Mouse (Mus musculus): ENCODE measurements around the gene Gm20696. TPM values are rescaled to one million over a fixed set of nuclear protein-coding genes. Genes with fewer than 3 reads are reported as not detected.

Gm20696 gene
- polyA plus RNA-seq, 1 experiment from 2014 or later, result 2.4 TPM

DNA sequence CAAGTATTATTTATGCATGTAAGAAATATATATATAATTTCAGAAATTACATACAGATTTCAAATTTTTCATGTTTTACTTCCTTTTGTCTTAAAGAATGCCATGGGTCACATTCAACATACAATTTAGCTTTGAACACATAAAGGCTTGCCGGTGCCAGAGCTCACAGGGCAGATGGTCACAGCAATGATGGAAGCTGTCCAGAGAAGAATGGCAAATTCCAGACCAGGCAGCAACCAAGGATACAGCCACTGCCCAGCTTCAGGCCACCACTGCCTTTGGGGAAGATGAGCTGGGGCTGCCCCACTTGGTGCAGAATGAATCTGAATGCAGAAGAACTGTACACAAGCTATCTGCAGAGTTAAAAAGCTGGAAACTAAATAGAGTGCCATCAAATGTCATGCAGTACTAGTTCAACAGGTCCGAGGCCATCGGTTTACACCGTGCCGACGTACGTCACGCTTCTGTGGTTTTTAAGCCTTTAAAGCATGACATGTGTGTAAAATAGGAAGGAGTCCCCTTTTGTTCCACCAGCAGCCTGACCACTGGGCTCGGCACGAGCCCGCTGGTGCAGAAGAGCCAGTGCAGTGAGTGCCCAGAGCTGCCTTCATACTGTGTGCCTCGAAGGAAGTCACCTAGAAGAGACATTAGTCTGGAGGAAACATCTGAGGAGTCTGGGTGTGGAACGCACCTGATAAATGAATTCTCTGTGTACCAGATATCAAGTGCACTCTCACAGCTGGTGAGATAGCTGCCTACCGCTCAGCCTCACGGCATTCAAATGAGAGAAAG is 383.5 kb downstream of the Gm20696 start:
- no peaks in the 10 kb centered on the region for H3K4me1 ChIP-seq (ENCODE audit: control insufficient read depth, insufficient read depth, low read length)
- H3K4me2 ChIP-seq (ENCODE audit: low read depth, low read length), result no peak overlapping the region
- no peak overlapping the region for H3K27ac ChIP-seq (ENCODE audit: low read length)
- no peaks in the 10 kb centered on the region for H3K27me3 ChIP-seq (replicated peaks; ENCODE audit: control insufficient read depth, insufficient read depth, low read length)
- no peaks in the 10 kb centered on the region for H3K9me3 ChIP-seq (ENCODE audit: control insufficient read depth, low read length)
- no peaks in the 10 kb centered on the region for H3K36me3 ChIP-seq (ENCODE audit: control insufficient read depth, insufficient read depth, low read length)
- no peak overlapping the region for H3K4me3 ChIP-seq (ENCODE audit: low read length)
- 78% methylated on average over 15 of the region's 15 CpGs for WGBS
- H3K9ac ChIP-seq (ENCODE audit: low read depth, low read length), result no peak overlapping the region
- no peak for ATAC-seq

- 88% methylated on average over 9 of the region's 9 CpGs for WGBS
- Histone ChIP-seq H3K9me3 (ENCODE audit: control insufficient read depth, low read length) (no peaks in the 10 kb centered on the region), H3K27me3 (replicated peaks; ENCODE audit: control insufficient read depth, insufficient read depth, low read length) (no peaks in the 10 kb centered on the region), H3K36me3 (ENCODE audit: control insufficient read depth, insufficient read depth, low read length) (no peaks in the 10 kb centered on the region), H3K9ac (ENCODE audit: low read depth, low read length) (no peak overlapping the region), H3K4me3 (ENCODE audit: low read length) (no peak overlapping the region), H3K4me2 (ENCODE audit: low read depth, low read length) (no peak overlapping the region), H3K4me1 (ENCODE audit: control insufficient read depth, insufficient read depth, low read length) (peaks cover 7% of the 10 kb centered on the region), H3K27ac (ENCODE audit: low read length) (no peak overlapping the region)
- ATAC-seq, result no peak
Measured at GRCm38 (mm10) chr6:99281433-99281832, 385.2 kb downstream of the Gm20696 start.

GRCm38 (mm10) chr6:99280619-99281018 is 386.0 kb downstream of the Gm20696 start:
- Histone ChIP-seq H3K27ac (ENCODE audit: low read length) (no peak overlapping the region), H3K36me3 (ENCODE audit: control insufficient read depth, insufficient read depth, low read length) (no peaks in the 10 kb centered on the region), H3K9ac (ENCODE audit: low read depth, low read length) (no peak overlapping the region), H3K4me3 (ENCODE audit: low read length) (no peak overlapping the region), H3K4me2 (ENCODE audit: low read depth, low read length) (no peak overlapping the region), H3K27me3 (replicated peaks; ENCODE audit: control insufficient read depth, insufficient read depth, low read length) (no peaks in the 10 kb centered on the region), H3K4me1 (ENCODE audit: control insufficient read depth, insufficient read depth, low read length) (peaks cover 13% of the 10 kb centered on the region), H3K9me3 (ENCODE audit: control insufficient read depth, low read length) (no peaks in the 10 kb centered on the region)
- WGBS, result 75% methylated on average over 5 of the region's 5 CpGs
- no peak for ATAC-seq

GRCm38 (mm10) chr6:99277251-99277650 is 389.3 kb downstream of the Gm20696 start:
- Histone ChIP-seq H3K27ac (ENCODE audit: low read length) (no peak overlapping the region), H3K36me3 (ENCODE audit: control insufficient read depth, insufficient read depth, low read length) (no peaks in the 10 kb centered on the region), H3K4me2 (ENCODE audit: low read depth, low read length) (no peak overlapping the region), H3K9ac (ENCODE audit: low read depth, low read length) (no peak overlapping the region), H3K4me3 (ENCODE audit: low read length) (no peak overlapping the region), H3K27me3 (replicated peaks; ENCODE audit: control insufficient read depth, insufficient read depth, low read length) (no peaks in the 10 kb centered on the region), H3K9me3 (ENCODE audit: control insufficient read depth, low read length) (no peaks in the 10 kb centered on the region), H3K4me1 (ENCODE audit: control insufficient read depth, insufficient read depth, low read length) (peaks cover 20% of the 10 kb centered on the region)
- no peak for ATAC-seq
- 89% methylated on average over 1 of the region's 1 CpGs for WGBS

- Histone ChIP-seq H3K9ac (ENCODE audit: low read depth, low read length) (no peak overlapping the region), H3K9me3 (ENCODE audit: control insufficient read depth, low read length) (no peaks in the 10 kb centered on the region), H3K4me2 (ENCODE audit: low read depth, low read length) (0 out of 2 replicates have a peak overlapping the region, but pooled peaks have one; percentile 38), H3K4me3 (ENCODE audit: low read length) (no peak overlapping the region), H3K27me3 (replicated peaks; ENCODE audit: control insufficient read depth, insufficient read depth, low read length) (no peaks in the 10 kb centered on the region), H3K27ac (ENCODE audit: low read length) (peak overlapping the region; percentile 73), H3K36me3 (ENCODE audit: control insufficient read depth, insufficient read depth, low read length) (no peaks in the 10 kb centered on the region), H3K4me1 (ENCODE audit: control insufficient read depth, insufficient read depth, low read length) (peaks cover 22% of the 10 kb centered on the region)
- WGBS, result 39% methylated on average over 7 of the region's 7 CpGs
- 0 out of 2 replicates have a peak, but pooled peaks have one; percentile 4 for ATAC-seq
Measured at GRCm38 (mm10) chr6:99276297-99276653, 390.3 kb downstream of the Gm20696 start.

DNA sequence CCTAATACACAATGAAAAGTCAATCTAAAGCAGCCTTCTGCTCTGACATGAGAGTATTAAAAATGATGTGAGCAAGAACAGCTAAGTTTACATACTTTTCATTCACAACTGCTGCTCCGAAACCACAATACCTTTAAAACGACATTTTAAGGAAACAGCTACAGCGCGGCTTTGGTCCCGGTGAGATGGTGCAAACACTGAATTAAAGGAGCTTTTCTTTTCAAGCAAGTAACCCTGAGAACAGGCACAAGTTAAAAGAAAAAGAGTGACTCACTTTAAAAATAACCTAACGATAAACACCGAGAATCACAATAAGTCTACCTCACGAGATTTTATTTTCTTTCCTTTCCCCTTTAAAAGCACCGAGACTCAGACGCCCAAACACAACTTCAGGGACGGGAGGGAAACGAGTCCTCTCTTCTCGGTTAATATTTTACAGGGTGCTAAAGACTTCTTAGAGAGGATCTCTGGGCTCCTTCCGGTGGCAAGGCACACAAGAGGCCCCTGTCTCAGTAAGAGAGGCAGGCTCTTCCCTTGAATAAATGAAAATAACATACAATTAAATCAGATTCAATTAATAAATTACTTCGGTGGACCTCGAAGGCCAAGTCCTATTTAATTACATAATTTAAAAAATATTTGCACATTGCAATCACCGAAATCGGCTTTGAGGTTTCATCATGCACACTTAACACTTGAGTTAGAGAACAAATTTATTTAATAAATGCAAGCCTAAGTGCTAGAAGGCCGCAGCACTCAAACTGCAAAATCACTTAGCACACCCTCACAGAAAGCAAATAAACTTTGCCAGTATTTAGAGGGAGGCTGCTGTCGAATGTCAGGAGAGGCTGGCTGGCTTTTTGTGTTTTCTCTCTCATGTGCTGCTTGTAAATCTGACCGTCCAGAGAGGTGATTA is 391.0 kb downstream of the Gm20696 start:
- WGBS, result 20% methylated on average over 21 of the region's 21 CpGs
- ATAC-seq, result peak; percentile 77
- Histone ChIP-seq H3K4me2 (ENCODE audit: low read depth, low read length) (peak overlapping the region; percentile 38), H3K9ac (ENCODE audit: low read depth, low read length) (no peak overlapping the region), H3K4me1 (ENCODE audit: control insufficient read depth, insufficient read depth, low read length) (peaks cover 28% of the 10 kb centered on the region), H3K9me3 (ENCODE audit: control insufficient read depth, low read length) (no peaks in the 10 kb centered on the region), H3K27ac (ENCODE audit: low read length) (peak overlapping the region; percentile 73), H3K4me3 (ENCODE audit: low read length) (peak overlapping the region; percentile 20), H3K36me3 (ENCODE audit: control insufficient read depth, insufficient read depth, low read length) (no peaks in the 10 kb centered on the region), H3K27me3 (replicated peaks; ENCODE audit: control insufficient read depth, insufficient read depth, low read length) (no peaks in the 10 kb centered on the region)

DNA sequence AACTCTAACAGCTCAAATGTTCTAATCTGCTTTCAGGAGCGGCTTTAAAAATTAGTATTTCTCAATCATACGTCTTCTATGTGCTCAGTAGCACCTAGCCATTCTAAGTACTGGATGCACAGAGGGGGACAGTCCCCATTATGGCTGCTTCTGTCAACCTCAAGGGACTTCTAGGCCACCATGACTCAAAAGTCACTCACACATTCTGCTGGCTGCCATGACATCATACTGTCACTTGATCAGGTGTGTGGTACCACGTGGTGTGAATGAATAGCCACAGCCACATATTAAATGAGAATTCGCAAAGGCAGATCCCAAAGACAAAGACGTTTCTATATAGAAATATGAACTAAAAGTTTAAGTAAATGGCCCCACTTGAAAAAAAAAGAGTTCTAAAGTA is 391.9 kb downstream of the Gm20696 start:
- WGBS, result 80% methylated on average over 5 of the region's 5 CpGs

DNA sequence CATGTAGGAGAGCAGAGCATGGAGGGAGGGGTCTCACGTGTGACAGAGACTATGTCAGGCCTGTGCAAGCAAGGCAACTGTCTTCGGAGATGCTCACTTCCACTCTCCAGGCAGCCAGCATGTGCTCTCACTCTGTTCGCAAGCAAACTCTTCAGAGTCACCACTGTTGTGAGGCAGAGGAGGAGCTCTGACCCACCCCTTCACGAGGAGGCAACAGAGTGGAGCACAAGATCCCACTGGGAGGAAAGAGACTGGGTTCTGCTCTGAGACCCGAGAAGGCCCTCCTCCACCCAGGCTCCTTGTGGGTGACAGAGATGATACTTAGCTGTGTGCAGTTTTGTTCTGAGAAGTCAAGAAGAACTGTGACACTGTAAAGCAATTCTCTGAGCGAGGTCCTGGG is 392.4 kb downstream of the Gm20696 start:
- Histone ChIP-seq H3K4me1 (ENCODE audit: control insufficient read depth, insufficient read depth, low read length) (peaks cover 33% of the 10 kb centered on the region), H3K27ac (ENCODE audit: low read length) (peak overlapping the region; percentile 39), H3K9me3 (ENCODE audit: control insufficient read depth, low read length) (no peaks in the 10 kb centered on the region), H3K27me3 (replicated peaks; ENCODE audit: control insufficient read depth, insufficient read depth, low read length) (no peaks in the 10 kb centered on the region), H3K36me3 (ENCODE audit: control insufficient read depth, insufficient read depth, low read length) (no peaks in the 10 kb centered on the region), H3K4me3 (ENCODE audit: low read length) (no peak overlapping the region), H3K9ac (ENCODE audit: low read depth, low read length) (no peak overlapping the region; the same call in 1 of the 2 replicates), H3K4me2 (ENCODE audit: low read depth, low read length) (no peak overlapping the region)
- 71% methylated on average over 6 of the region's 6 CpGs for whole genome bisulfite sequencing
- ATAC-seq, result peak; percentile 24; the same call in 1 of the 2 replicates

More for the DNA sequence above, 391.9 kb downstream of the Gm20696 start:
- H3K9me3 ChIP-seq (ENCODE audit: control insufficient read depth, low read length), result no peaks in the 10 kb centered on the region
- no peak overlapping the region for H3K4me2 ChIP-seq (ENCODE audit: low read depth, low read length)
- no peak overlapping the region for H3K4me3 ChIP-seq (ENCODE audit: low read length)
- H3K4me1 ChIP-seq (ENCODE audit: control insufficient read depth, insufficient read depth, low read length), result peaks cover 33% of the 10 kb centered on the region
- H3K27ac ChIP-seq (ENCODE audit: low read length), result peak overlapping the region; percentile 39
- no peak for ATAC-seq
- no peaks in the 10 kb centered on the region for H3K27me3 ChIP-seq (replicated peaks; ENCODE audit: control insufficient read depth, insufficient read depth, low read length)
- H3K36me3 ChIP-seq (ENCODE audit: control insufficient read depth, insufficient read depth, low read length), result no peaks in the 10 kb centered on the region
- no peak overlapping the region; the same call in 1 of the 2 replicates for H3K9ac ChIP-seq (ENCODE audit: low read depth, low read length)

DNA sequence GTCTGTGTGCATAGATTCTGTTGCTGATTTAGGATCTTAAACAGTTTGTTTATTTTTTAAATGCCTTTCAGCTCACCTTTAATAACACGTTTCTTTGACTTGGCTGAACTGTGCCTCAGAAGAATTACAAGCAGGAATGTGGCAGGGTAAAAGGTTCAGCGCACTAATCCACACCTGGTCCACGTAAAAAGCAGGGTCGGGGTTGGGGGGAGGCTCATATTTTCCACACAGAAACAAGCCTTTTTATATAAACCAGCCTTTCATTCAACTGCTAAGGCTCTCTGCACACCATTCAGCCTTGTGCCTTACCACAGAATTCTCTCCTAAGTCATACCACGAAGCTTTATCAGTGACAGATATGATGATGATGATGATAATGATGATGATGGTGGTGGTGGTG is 393.4 kb downstream of the Gm20696 start:
- Histone ChIP-seq H3K9me3 (ENCODE audit: control insufficient read depth, low read length) (no peaks in the 10 kb centered on the region), H3K27ac (ENCODE audit: low read length) (no peak overlapping the region), H3K4me2 (ENCODE audit: low read depth, low read length) (no peak overlapping the region), H3K36me3 (ENCODE audit: control insufficient read depth, insufficient read depth, low read length) (no peaks in the 10 kb centered on the region), H3K9ac (ENCODE audit: low read depth, low read length) (no peak overlapping the region), H3K4me3 (ENCODE audit: low read length) (no peak overlapping the region), H3K27me3 (replicated peaks; ENCODE audit: control insufficient read depth, insufficient read depth, low read length) (no peaks in the 10 kb centered on the region), H3K4me1 (ENCODE audit: control insufficient read depth, insufficient read depth, low read length) (peaks cover 37% of the 10 kb centered on the region)
- WGBS, result 64% methylated on average over 5 of the region's 5 CpGs
- no peak for ATAC-seq

Measured in intestine, embryonic 16.5 days (tissue).